Mouse (Mus musculus): ENCODE data around the gene Rex1bd.
"Not testable (repeated sequence)": the region's sequence is repeated elsewhere in the genome, so short reads cannot be mapped to it uniquely, and the experiment has no call there.

Gene Rex1bd

DNA sequence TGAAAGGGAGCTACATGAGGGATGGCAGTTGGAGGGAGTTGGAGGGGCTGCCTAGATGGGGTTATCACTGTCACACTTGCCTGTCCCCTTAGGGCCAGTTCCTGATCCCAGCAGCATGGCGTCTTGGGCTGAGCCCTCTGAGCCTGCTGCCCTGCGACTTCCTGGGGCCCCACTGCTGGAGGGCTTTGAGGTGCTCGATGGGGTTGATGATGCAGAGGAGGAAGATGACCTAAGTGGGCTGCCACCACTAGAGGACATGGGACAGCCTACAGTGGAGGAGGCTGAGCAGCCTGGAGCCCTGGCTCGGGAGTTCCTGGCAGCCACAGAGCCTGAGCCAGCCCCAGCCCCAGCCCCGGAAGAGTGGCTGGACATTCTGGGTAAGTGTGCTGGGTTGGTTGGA, 22.7 kb upstream of the Rex1bd start:
- DNase-seq (ENCODE audit: inconsistent ontology term) = no peak

DNA sequence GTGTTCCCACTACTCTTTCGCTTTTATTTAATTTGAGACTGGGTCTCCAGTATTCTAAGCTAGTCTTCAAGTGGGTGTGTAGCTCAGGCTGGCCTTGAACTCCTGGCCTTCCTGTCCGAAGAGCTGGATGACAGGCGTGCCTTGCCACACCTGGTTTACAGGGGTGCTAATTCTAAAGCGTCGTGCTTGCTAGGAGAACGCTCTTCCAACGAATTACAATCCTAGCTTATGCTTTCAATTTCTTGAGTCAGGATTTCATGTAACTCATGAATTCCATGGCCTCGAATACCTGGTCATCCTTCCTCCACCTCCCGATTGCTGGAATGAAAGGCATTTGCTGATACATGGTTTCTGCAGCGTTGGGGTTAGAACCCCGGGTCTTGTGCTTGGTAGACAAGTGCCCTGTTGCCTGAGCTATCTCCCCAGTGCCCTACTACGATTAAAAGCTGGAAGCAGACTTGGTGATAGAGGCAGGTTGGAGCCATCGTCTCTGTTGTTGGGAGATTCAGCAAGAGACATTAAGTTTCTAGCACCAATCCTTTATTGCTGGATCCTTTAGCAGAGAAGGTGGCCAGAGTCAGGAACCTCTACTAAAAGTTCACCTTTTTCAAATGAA, 21.7 kb upstream of the Rex1bd start:
- no peak for DNase-seq (ENCODE audit: inconsistent ontology term)

DNA sequence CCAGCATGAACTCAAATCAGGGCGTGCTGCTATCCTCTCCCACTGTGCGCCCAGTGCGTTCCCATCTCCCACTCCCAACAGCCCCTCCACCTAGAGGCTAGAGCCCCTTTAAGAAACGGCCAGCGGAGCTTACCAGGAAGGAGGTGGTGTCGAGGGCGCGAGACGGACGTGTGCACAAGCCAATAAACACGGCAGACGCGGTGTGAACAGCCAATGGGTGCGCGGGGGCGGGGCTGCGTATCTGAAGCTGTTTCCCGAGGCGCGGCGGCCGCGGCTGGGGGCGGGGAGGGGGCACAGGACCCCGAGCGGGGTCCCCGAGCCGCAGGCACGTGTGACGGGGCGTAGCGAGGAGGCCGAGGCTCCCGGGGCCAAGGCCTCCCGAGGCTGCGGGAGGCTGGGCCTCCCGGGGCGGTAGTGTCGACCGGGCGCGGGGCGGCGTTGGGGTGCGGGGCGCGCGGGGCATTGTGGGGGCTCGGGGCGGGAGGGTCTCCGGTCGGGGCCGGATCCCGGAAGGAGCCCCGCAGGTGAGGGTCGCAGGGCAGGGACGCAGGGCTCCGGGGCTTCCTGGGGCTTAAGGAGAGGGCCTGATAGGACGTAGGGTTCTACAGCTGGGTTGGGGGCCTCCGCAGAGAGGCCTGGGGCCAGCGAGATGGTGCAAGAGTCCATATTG, 21.1 kb upstream of the Rex1bd start, which contains the start of the genes Fkbp8 and Kxd1:
Fkbp8 (plus strand) TSS at position 213 of the 670 bp plus-strand sequence.
Kxd1 (minus strand) TSS at position 445 of the 670 bp plus-strand sequence.
- peak; percentile 97 for DNase-seq (ENCODE audit: inconsistent ontology term)

DNA sequence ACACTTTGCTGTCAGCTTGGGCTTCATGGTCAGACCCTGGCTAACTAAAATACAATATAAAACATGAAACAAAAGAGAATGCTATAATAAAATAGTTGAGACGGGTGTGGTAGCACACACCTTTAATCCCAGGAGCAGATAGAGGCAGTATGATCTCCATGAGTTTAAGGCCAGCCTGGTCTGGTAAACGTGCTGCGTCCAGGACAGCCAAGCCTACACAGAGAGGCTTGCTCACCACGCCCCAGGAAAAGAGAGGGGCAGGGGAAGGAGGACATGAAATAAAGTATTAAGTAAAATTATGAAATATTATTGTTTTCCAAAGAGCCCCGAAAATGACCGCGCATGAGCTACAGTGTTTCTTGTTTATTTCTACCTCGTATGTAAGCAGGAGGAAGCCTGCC, 20.6 kb upstream of the Rex1bd start:
- DNase-seq (ENCODE audit: inconsistent ontology term) = no peak

GRCm38 (mm10) chr8:70522592-70523403, 16.2 kb upstream of the Rex1bd start:
- peak; percentile 97 for DNase-seq (ENCODE audit: inconsistent ontology term)

DNA sequence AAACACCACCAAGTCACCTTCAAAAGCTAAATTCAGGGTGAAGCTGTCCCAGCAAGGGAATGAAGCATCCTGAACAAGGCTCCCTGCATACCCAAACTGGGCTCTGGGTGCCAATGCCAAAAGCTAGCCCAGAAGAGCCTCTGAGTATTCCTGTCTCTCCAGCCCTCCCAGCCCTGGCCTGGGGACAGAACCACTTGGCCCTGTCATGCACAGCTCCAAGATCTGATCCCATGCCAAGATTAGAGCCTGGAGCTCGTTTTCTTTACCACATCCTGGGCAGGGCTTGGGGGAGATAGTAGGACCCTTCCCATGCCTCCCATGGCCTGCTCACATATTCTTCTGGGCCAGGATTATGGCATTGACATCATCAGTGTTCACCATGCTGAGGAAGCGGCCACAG, 13.1 kb upstream of the Rex1bd start:
- DNase-seq (ENCODE audit: inconsistent ontology term) = no peak

GRCm38 (mm10) chr8:70519043-70519442, 12.5 kb upstream of the Rex1bd start:
- no peak for DNase-seq (ENCODE audit: inconsistent ontology term)

GRCm38 (mm10) chr8:70517940-70518643, 11.5 kb upstream of the Rex1bd start:
- DNase-seq (ENCODE audit: inconsistent ontology term) = no peak

- peak; percentile 56 for DNase-seq (ENCODE audit: inconsistent ontology term)
These were observed 6.9 kb upstream of the Rex1bd start for GRCm38 (mm10) chr8:70513441-70513840.

GRCm38 (mm10) chr8:70512253-70512903, 5.8 kb upstream of the Rex1bd start:
- no peak for DNase-seq (ENCODE audit: inconsistent ontology term)

GRCm38 (mm10) chr8:70511770-70512169, 5.2 kb upstream of the Rex1bd start:
- no peak for DNase-seq (ENCODE audit: inconsistent ontology term)

- not testable (repeated sequence) for DNase-seq (ENCODE audit: inconsistent ontology term)
These were observed 4.6 kb upstream of the Rex1bd start for GRCm38 (mm10) chr8:70511174-70511573.

GRCm38 (mm10) chr8:70510228-70510915, 3.8 kb upstream of the Rex1bd start, which contains the start of gene Uba52:
Uba52 (minus strand) TSS chr8:70510801.
- peak; percentile 97 for DNase-seq (ENCODE audit: inconsistent ontology term)

GRCm38 (mm10) chr8:70509281-70509952, 2.9 kb upstream of the Rex1bd start:
- no peak for DNase-seq (ENCODE audit: inconsistent ontology term)

DNA sequence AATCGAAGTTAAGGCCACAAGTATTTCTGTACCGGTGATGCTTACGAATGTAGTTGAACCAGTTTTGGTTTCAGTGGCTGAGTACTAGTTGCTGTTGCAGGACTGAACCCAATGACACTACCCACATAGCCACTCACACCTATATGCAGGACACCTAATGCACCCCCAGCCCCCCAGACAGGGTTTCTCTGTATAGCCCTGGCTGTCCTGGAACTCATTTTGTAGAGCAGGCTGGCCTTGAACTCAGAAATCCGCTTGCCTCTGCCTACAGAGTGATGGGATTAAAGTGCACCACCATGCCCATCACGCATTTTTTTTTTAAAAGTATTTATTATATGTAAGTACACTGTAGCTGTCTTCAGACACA, 458 bp upstream of the Rex1bd start:
- DNase-seq (ENCODE audit: inconsistent ontology term) = no peak

- DNase-seq (ENCODE audit: inconsistent ontology term) = no peak
These were observed 739 bp downstream of the Rex1bd start for GRCm38 (mm10) chr8:70505698-70506327.

- peak; percentile 79 for DNase-seq (ENCODE audit: inconsistent ontology term)
These were observed 1.7 kb downstream of the Rex1bd start for GRCm38 (mm10) chr8:70504851-70505250.

GRCm38 (mm10) chr8:70504291-70504716, 2.2 kb downstream of the Rex1bd start:
- DNase-seq (ENCODE audit: inconsistent ontology term) = peak; percentile 94

GRCm38 (mm10) chr8:70503062-70503750, 3.3 kb downstream of the Rex1bd start:
- DNase-seq (ENCODE audit: inconsistent ontology term) = peak; percentile 79

Data from Muller cell, postnatal 12 days (primary cell).